Mouse (Mus musculus): ENCODE results near the gene Nt5c1b. TPM values are rescaled to one million over a fixed set of nuclear protein-coding genes. Genes with fewer than 3 reads are reported as not detected.

The Nt5c1b gene
- not detected for total RNA-seq (2023)

GRCm38 (mm10) chr12:10369673-10370072 is at the start of gene Nt5c1b:
TSS of gene Nt5c1b (plus strand) at chr12:10369973.

GRCm38 (mm10) chr12:10390671-10391441 is 21.1 kb downstream of the Nt5c1b start, which contains the start of gene Rdh14:
TSS of gene Rdh14 (plus strand) at chr12:10390772.

Other genes starting within 250 kb of the Nt5c1b start
- gene Rdh14, start 20.8 kb downstream of the Nt5c1b start, total RNA-seq (2023), result 1 to 10 TPM; 4.7 to 4.8 TPM

All from neutrophil, adult 83 days (primary cell).